Mouse (Mus musculus) liver, embryonic 14.5 days (tissue): Measurements from ENCODE around the gene Cckar. TPM values are rescaled to one million over a fixed set of nuclear protein-coding genes. Genes with fewer than 3 reads are reported as not detected.

Source experiments
- ATAC-seq: fragments of 200-750 bp; cut with Nextera tagmentation; 2 replicates; pipeline ENCODE4 v1.8.0; 2017; ENCODE audit warnings: moderate number of reproducible peaks, mild to moderate bottlenecking, moderate library complexity; ENCODE audit not compliant: insufficient read depth
- DNase-seq, 3 experiments: peaks; one replicate each; pipeline ENCODE4 v3.0.0-alpha.2; 2012 to 2013; ENCODE audit warnings: low read depth in 3 of 3, low spot score in 3 of 3
- H3K27ac ChIP-seq: fragments of 300-500 bp; sonication (generic); 2 replicates; pipeline ENCODE4 v1.5.1; 2014; ENCODE audit warnings: moderate library complexity, mild to moderate bottlenecking, control low read depth, inconsistent platforms
- H3K27me3 ChIP-seq: fragments of 300-500 bp; sonication (generic); 2 replicates; pipeline ENCODE4 v1.6.1; 2014; ENCODE audit warnings: mild to moderate bottlenecking, low read length, moderate library complexity; ENCODE audit not compliant: control insufficient read depth, insufficient read depth
- H3K36me3 ChIP-seq: fragments of 300-500 bp; sonication (generic); replicated peaks from 2 replicates; pipeline ENCODE4 v1.6.1; 2014; ENCODE audit warnings: low read depth; ENCODE audit not compliant: control insufficient read depth, insufficient read depth
- H3K4me1 ChIP-seq, 2 experiments: fragments of 200-500 bp in 1 of 2; fragments of 300-500 bp in 1 of 2; sonication (generic) in 1 of 2; replicated peaks; 2 replicates each; pipeline ENCODE4 v1.6.1; 2012 to 2014; ENCODE audit warnings: antibody characterized with exemption in 1 of 2, inconsistent platforms in 1 of 2, low read length in 1 of 2; ENCODE audit not compliant: control insufficient read depth in 2 of 2, insufficient read depth in 2 of 2
- H3K4me2 ChIP-seq: fragments of 300-500 bp; sonication (generic); 2 replicates; pipeline ENCODE4 v1.6.1; 2014; ENCODE audit warnings: low read depth, mild to moderate bottlenecking, control low read depth, moderate library complexity
- H3K4me3 ChIP-seq, 2 experiments: fragments of 200-500 bp in 1 of 2; fragments of 300-500 bp in 1 of 2; sonication (generic) in 1 of 2; 2 replicates each; pipeline ENCODE4 v1.5.1; 2012 to 2014; ENCODE audit warnings: low read depth in 2 of 2, low read length in 2 of 2, mild to moderate bottlenecking in 2 of 2, control low read depth in 1 of 2, inconsistent platforms in 1 of 2, moderate library complexity in 1 of 2; ENCODE audit not compliant: insufficient read depth in 1 of 2
- H3K9ac ChIP-seq: fragments of 300-500 bp; sonication (generic); replicated peaks from 2 replicates; pipeline ENCODE4 v1.6.1; 2014; ENCODE audit warnings: mild to moderate bottlenecking, control low read depth, moderate library complexity
- H3K9me3 ChIP-seq: fragments of 300-500 bp; sonication (generic); 2 replicates; pipeline ENCODE4 v1.6.1; 2016; ENCODE audit warnings: low read length, mixed read lengths; ENCODE audit not compliant: control insufficient read depth
- CTCF ChIP-seq: IDR thresholded peaks from 2 replicates; pipeline ENCODE4 v1.5.1; 2016; ENCODE audit warnings: antibody characterized with exemption, low read depth, control low read depth
- EP300 ChIP-seq: IDR thresholded peaks from 2 replicates; pipeline ENCODE4 v1.6.1; 2016; ENCODE audit warnings: antibody characterized with exemption, low read depth
- WGBS: fragments of 180-500 bp; shearing (Covaris S2); extraction: QIAGEN DNeasy Blood & Tissue Kit; methylation state at CpG from one replicate; pipeline ENCODE4 v1.1.7; 2014; ENCODE audit not compliant: insufficient replicate concordance; 5-methylcytosine and 5-hydroxymethylcytosine counted together
- polyA plus RNA-seq, 2 experiments: library from polyadenylated mRNA; depleted of rRNA in 1 of 2; stranded (reverse) in 1 of 2; unstranded in 1 of 2; fragments of >200 nt; fragmentation: Nextera tagmentation in 1 of 2; extraction: Ambion mirVana in 1 of 2; gene quantifications; 2 replicates each; pipeline versions ENCODE4 v1.2.1 to v1.2.3; 2012 to 2014

The Cckar gene
- polyA plus RNA-seq, 2 experiments, result 0.08 to 0.10 TPM

DNA sequence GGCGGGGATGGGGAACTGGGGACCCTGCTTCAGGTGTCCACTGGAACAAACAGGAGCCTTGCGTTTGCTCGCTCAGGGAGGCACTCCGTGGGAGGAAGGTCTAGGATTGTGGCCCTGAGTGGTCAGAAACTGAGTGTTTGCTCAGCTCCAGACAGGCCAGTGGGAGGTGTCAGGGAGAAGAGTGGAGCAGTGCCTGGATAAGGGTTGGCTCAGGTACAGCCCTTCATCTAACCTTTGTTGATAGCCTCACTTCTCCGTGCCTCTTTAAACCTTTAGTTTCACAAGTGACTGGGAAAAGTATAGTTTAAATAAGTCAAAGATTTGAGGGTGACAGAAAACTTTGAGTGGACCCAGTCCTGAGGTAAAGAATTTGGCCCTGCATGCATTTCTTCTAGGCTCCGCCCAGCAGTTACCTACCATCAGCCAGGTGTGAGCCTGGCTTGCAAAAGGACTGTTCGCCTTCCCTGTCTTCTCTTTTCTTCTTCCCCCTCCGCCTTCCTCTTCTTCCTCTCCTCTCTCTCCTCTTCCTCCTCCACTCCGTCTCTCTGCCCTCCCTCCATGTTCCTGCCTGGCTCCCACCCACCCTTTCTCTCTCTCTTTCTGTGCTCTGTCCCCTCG is 37.1 kb downstream of the Cckar start:
- no peak for DNase-seq
- 62% methylated on average over 10 of the region's 10 CpGs for WGBS
- Histone ChIP-seq H3K27ac (no peak overlapping the region), H3K4me3 (no peak overlapping the region), H3K9ac (no peak overlapping the region), H3K4me1 (no peaks in the 10 kb centered on the region), H3K36me3 (no peaks in the 10 kb centered on the region), H3K9me3 (no peaks in the 10 kb centered on the region), H3K4me2 (no peak overlapping the region), H3K27me3 (no peaks in the 10 kb centered on the region)
- no peak for TF ChIP-seq CTCF
- no peak for TF ChIP-seq EP300
- ATAC-seq, result no peak

DNA sequence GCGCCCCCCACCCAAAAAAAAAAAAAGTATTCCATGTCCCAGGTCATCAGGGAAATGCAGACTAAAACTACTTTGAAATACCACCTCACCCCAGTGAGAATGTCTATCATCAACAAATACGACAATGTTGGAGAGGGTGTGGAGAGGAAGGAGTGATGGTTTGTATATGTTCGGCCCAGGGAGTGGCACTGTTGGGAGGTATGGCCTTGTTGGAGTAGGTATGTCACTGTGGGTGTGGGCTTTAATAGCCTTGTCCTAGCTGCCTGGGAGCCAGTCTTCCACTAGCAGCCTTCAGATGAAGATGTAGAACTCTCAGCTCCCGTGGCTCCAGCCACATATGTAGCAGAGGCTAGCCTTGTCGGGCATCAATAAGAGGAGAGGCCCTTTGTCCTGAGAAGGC is 39.5 kb downstream of the Cckar start:
- Histone ChIP-seq H3K4me1 (no peaks in the 10 kb centered on the region), H3K27ac (no peak overlapping the region), H3K9ac (no peak overlapping the region), H3K4me3 (no peak overlapping the region), H3K27me3 (no peaks in the 10 kb centered on the region), H3K9me3 (no peaks in the 10 kb centered on the region), H3K4me2 (no peak overlapping the region), H3K36me3 (no peaks in the 10 kb centered on the region)
- no peak for DNase-seq
- WGBS, result 55% methylated on average over 5 of the region's 5 CpGs
- no peak for ATAC-seq
- TF ChIP-seq CTCF (no peak), EP300 (no peak)

DNA sequence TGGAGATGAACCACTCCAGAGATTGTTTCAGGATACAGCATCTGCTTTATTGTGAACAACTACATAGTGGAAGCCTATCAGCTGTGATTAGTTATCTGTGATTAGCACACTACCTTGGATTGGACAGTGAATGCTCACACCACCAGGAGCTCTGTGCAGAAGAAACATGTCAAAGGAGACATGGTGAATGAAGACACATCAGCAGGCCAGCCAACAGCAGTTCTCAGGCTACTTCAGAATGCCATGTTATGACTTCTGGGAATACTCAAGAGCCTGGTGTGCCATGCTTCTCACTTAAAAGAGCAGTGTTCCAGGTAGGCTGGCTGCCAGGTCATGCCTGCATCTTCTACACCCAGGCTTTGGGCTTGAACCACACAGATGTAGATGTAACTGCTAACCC is 43.8 kb downstream of the Cckar start:
- no peak overlapping the region for H3K4me2 ChIP-seq
- TF ChIP-seq EP300, result no peak
- TF ChIP-seq CTCF, result no peak
- H3K27me3 ChIP-seq, result no peaks in the 10 kb centered on the region
- no peaks in the 10 kb centered on the region for H3K36me3 ChIP-seq
- no peaks in the 10 kb centered on the region for H3K9me3 ChIP-seq
- H3K27ac ChIP-seq, result no peak overlapping the region
- no peak overlapping the region for H3K9ac ChIP-seq
- ATAC-seq (no peak), DNase-seq (no peak)
- H3K4me1 ChIP-seq, result no peaks in the 10 kb centered on the region
- H3K4me3 ChIP-seq, result no peak overlapping the region

DNA sequence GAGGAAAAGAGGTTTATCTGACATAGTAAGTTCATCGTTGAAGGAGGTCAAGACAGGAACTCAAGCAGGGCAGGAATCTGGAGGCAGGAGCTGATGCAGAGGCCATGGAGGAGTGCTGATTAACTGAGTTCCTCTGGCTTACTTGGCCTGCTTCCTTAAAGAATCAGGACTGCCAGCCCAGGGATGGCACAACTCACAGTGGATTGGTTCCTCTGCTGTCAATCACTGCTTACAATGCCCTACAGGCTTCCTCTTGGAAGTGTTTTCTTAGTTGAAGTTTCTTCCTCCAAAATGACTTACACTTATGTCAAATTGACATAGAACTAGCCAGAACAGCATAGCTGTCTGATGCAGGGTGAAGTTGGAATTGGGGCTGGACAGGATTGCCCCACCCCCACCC is 45.1 kb downstream of the Cckar start:
- DNase-seq (no peak), ATAC-seq (no peak)
- no peak for TF ChIP-seq CTCF
- no peak for TF ChIP-seq EP300
- Histone ChIP-seq H3K9me3 (no peaks in the 10 kb centered on the region), H3K4me2 (no peak overlapping the region), H3K27me3 (no peaks in the 10 kb centered on the region), H3K9ac (no peak overlapping the region), H3K4me3 (no peak overlapping the region), H3K4me1 (no peaks in the 10 kb centered on the region), H3K27ac (no peak overlapping the region), H3K36me3 (no peaks in the 10 kb centered on the region)
- 25% methylated on average over 1 of the region's 1 CpGs for WGBS

DNA sequence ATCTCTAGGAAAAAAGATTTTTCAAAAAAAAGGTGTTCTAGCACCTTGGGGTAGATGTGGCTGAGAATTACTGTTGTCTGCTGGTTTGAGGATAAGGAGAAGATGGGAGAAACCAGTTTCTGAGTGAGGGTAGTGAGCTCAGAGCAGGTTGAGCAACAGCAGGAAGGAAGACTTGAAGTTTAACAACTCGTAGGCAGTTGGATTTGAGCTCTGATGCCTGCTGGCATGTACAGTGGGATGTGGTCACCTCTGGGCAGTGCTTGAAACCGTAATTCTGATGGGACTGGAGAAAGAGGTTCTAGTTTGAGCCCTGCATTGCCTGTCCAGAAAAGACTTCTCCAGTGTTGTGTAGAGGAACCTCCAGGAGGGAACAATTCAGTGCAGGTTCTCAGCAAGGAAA is 46.0 kb downstream of the Cckar start:
- DNase-seq, result no peak
- no peak overlapping the region for H3K4me3 ChIP-seq
- no peaks in the 10 kb centered on the region for H3K4me1 ChIP-seq
- no peaks in the 10 kb centered on the region for H3K9me3 ChIP-seq
- H3K4me2 ChIP-seq, result no peak overlapping the region
- no peak for ATAC-seq
- TF ChIP-seq CTCF, result no peak
- no peak for TF ChIP-seq EP300
- H3K36me3 ChIP-seq, result no peaks in the 10 kb centered on the region
- 20% methylated on average over 2 of the region's 2 CpGs for WGBS
- H3K9ac ChIP-seq, result no peak overlapping the region
- no peaks in the 10 kb centered on the region for H3K27me3 ChIP-seq
- H3K27ac ChIP-seq, result no peak overlapping the region
